Mouse (Mus musculus) liver, embryonic 11.5 days (tissue): Measurements from ENCODE around the gene Ski. TPM values are rescaled to one million over a fixed set of nuclear protein-coding genes. Genes with fewer than 3 reads are reported as not detected.

Source experiments
- ATAC-seq: fragments of 200-750 bp; cut with Nextera tagmentation; replicated peaks from 2 replicates; pipeline ENCODE4 v1.8.0; 2017; ENCODE audit warnings: moderate number of reproducible peaks, mild to moderate bottlenecking, moderate TSS enrichment, moderate library complexity; ENCODE audit not compliant: low FRiP score
- DNase-seq: peaks from one replicate; pipeline ENCODE4 v3.0.0-alpha.2; 2017; ENCODE audit warnings: low spot score
- H3K27ac ChIP-seq: fragments of 300-500 bp; sonication (generic); 2 replicates; pipeline ENCODE4 v1.5.1; 2014; ENCODE audit warnings: mild to moderate bottlenecking, low read depth, low read length, control low read depth
- H3K27me3 ChIP-seq: fragments of 300-500 bp; sonication (generic); replicated peaks from 2 replicates; pipeline ENCODE4 v1.6.1; 2014; ENCODE audit warnings: low read length, mixed read lengths; ENCODE audit not compliant: control insufficient read depth, insufficient read depth
- H3K36me3 ChIP-seq: fragments of 300-500 bp; sonication (generic); 2 replicates; pipeline ENCODE4 v1.6.1; 2014; ENCODE audit warnings: mild to moderate bottlenecking, low read length, moderate library complexity, mixed read lengths; ENCODE audit not compliant: control insufficient read depth, insufficient read depth
- H3K4me1 ChIP-seq: fragments of 300-500 bp; sonication (generic); replicated peaks from 2 replicates; pipeline ENCODE4 v1.6.1; 2014; ENCODE audit warnings: low read length, mixed read lengths; ENCODE audit not compliant: control insufficient read depth, insufficient read depth
- H3K4me2 ChIP-seq: fragments of 300-500 bp; sonication (generic); 2 replicates; pipeline ENCODE4 v1.6.1; 2014; ENCODE audit warnings: mild to moderate bottlenecking, control low read depth, moderate library complexity
- H3K4me3 ChIP-seq: fragments of 300-500 bp; sonication (generic); 2 replicates; pipeline ENCODE4 v1.5.1; 2014; ENCODE audit warnings: low read depth, low read length, control low read depth
- H3K9ac ChIP-seq: fragments of 300-500 bp; sonication (generic); 2 replicates; pipeline ENCODE4 v1.6.1; 2014; ENCODE audit warnings: low read depth, low read length, control low read depth
- H3K9me3 ChIP-seq: fragments of 300-500 bp; sonication (generic); 2 replicates; pipeline ENCODE4 v1.6.1; 2016; ENCODE audit warnings: low read length, inconsistent platforms, mixed read lengths; ENCODE audit not compliant: control insufficient read depth
- WGBS: fragments of 180-500 bp; shearing (Covaris S2); extraction: QIAGEN DNeasy Blood & Tissue Kit; methylation state at CpG from one replicate; pipeline ENCODE4 v1.1.7; 2014; 5-methylcytosine and 5-hydroxymethylcytosine counted together
- polyA plus RNA-seq: library from polyadenylated mRNA; unstranded; fragments of >200 nt; fragmentation: Nextera tagmentation; extraction: Ambion mirVana; gene quantifications from 2 replicates; pipeline ENCODE4 v1.2.1, GENCODE M21; 2014

Gene Ski
- polyA plus RNA-seq, 1 experiment from 2014 or later, result 9.8 TPM

DNA sequence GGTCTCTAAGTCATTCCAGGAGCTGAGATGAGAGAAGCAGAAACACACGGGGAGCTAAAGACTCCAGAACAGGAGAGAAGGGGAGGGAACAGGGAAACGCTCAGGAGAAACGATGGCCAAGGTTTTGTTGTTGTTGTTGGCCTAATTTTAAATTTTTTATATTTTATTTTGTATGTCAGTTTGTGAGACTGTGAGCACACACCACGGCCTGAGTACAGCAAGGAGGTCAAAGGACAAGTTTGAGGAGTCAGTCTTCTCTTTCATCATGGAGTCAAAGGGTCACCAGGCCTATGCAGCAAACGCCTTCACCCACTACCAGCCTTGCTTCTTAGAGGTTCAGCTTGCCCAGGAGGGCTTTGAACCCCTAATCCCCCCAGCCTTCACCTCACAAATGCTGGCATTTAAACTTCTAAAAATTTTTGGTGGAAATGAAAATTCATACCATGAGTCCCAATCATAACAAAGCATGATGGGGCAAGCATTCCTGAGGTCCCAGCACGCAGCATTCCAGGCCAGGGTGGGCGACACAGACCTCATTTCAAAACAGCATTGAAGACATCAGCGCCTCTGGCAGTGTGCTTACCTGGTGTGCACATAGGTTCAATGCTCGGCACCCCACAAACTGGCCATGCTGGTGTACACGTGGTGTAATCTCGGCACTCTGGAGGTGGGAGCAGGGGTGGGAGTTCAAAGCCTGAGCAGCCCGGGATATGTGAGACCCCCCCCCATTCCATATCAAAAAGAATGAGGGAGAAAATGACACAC lies 82.9 kb downstream of the Ski start:
- WGBS, result 77% methylated on average over 12 of the region's 12 CpGs
- H3K4me1 ChIP-seq, result peaks cover 10% of the 10 kb centered on the region
- no peaks in the 10 kb centered on the region for H3K36me3 ChIP-seq
- H3K4me2 ChIP-seq, result no peak overlapping the region
- H3K9me3 ChIP-seq, result no peaks in the 10 kb centered on the region
- no peak overlapping the region for H3K9ac ChIP-seq
- no peak overlapping the region for H3K27ac ChIP-seq
- no peaks in the 10 kb centered on the region for H3K27me3 ChIP-seq
- no peak for DNase-seq
- no peak overlapping the region for H3K4me3 ChIP-seq
- ATAC-seq, result no peak

GRCm38 (mm10) chr4:155138451-155138850 lies 83.9 kb downstream of the Ski start:
- DNase-seq (no peak), ATAC-seq (no peak)
- no peaks in the 10 kb centered on the region for H3K36me3 ChIP-seq
- 81% methylated on average over 8 of the region's 8 CpGs for WGBS
- no peak overlapping the region for H3K9ac ChIP-seq
- H3K4me1 ChIP-seq, result peaks cover 14% of the 10 kb centered on the region
- no peak overlapping the region for H3K4me2 ChIP-seq
- no peak overlapping the region for H3K27ac ChIP-seq
- H3K4me3 ChIP-seq, result no peak overlapping the region
- H3K9me3 ChIP-seq, result no peaks in the 10 kb centered on the region
- H3K27me3 ChIP-seq, result no peaks in the 10 kb centered on the region

DNA sequence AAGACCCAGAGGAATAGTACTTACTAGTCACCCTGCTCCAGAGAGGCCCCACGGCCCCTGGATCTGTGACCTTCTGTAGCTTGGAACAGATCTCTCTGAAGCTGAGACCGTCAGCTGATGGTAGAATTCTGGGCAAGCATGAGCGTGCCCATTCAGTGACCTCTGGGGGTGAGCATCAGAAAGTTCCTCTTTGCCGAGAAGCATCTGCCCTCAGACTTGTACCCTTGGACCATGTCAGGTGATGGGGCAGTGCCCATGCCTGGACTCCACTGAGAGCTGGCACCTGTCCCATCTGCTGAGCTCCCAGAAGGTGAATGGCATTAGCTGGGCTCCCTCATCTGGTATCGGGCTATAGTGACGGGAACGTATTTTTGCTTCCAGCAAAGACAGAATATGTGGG lies 84.5 kb downstream of the Ski start:
- H3K4me3 ChIP-seq, result no peak overlapping the region
- ATAC-seq (no peak), DNase-seq (no peak)
- no peak overlapping the region for H3K9ac ChIP-seq
- peaks cover 14% of the 10 kb centered on the region for H3K4me1 ChIP-seq
- 90% methylated on average over 7 of the region's 7 CpGs for WGBS
- H3K4me2 ChIP-seq, result no peak overlapping the region
- H3K36me3 ChIP-seq, result no peaks in the 10 kb centered on the region
- no peaks in the 10 kb centered on the region for H3K27me3 ChIP-seq
- H3K27ac ChIP-seq, result no peak overlapping the region
- H3K9me3 ChIP-seq, result no peaks in the 10 kb centered on the region

DNA sequence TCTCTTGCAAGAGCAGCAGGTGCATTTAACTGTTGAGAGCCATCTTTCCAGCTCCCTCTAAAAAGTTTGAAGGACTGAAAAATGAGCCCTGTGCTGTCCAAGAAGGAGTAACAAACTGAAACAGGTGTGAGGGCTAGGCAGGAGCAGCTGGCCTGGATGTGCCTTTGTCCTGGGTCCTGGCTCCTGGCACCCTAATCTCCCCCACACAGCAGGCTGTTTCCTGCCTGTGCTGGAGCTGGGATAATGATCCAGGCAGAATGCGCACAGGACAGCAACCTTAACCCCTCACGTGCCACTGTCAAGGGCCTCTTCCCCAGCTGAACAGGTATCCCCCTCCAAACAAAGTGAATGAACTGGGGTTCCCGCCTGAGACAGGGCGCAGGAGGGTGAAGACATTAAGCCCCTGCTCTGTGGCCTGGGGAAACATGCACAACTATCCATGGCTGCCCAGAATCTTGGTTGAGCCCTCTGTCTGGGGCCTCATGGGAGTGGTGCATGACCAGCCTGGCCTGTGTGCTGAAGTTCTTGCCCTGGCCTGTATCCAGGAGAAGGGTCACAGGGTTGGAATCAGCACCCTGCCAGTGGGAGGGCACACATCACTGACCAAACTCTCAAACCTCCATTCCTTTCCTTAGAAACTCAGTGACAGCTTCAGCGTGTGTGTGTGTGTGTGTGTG lies 86.3 kb downstream of the Ski start:
- 52% methylated on average over 5 of the region's 5 CpGs for WGBS
- H3K4me1 ChIP-seq, result peaks cover 14% of the 10 kb centered on the region
- no peaks in the 10 kb centered on the region for H3K27me3 ChIP-seq
- H3K9ac ChIP-seq, result no peak overlapping the region
- H3K9me3 ChIP-seq, result no peaks in the 10 kb centered on the region
- H3K27ac ChIP-seq, result no peak overlapping the region
- no peak overlapping the region for H3K4me3 ChIP-seq
- H3K4me2 ChIP-seq, result no peak overlapping the region
- H3K36me3 ChIP-seq, result no peaks in the 10 kb centered on the region
- ATAC-seq (no peak), DNase-seq (no peak)

DNA sequence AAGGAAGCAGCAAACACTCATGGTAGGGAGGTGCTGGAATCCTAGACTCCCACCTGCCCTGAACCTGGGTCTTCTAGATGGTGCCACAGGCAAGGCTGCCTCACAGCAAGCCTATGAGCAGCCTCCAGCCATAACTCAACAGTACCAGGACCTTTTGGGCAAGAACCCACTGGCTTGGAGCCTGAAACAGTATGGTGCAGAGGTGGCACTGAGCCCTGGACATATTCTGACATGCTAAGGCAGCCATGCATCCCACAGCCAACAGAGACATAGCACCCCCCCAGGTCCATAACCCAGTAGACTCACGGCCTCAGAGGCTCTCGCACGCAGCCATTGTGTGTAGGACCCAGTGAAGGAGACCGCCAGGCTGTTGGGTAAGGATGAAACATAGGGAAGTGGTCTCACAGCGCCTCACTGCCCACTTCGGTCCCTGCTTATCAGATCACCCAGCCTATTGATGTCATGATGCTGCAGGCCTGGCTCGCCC lies 87.7 kb downstream of the Ski start:
- ATAC-seq (no peak), DNase-seq (no peak)
- no peak overlapping the region for H3K4me3 ChIP-seq
- no peak overlapping the region for H3K4me2 ChIP-seq
- peaks cover 14% of the 10 kb centered on the region for H3K4me1 ChIP-seq
- H3K27me3 ChIP-seq, result no peaks in the 10 kb centered on the region
- 67% methylated on average over 7 of the region's 7 CpGs for WGBS
- H3K9ac ChIP-seq, result no peak overlapping the region
- H3K27ac ChIP-seq, result no peak overlapping the region
- no peaks in the 10 kb centered on the region for H3K36me3 ChIP-seq
- no peaks in the 10 kb centered on the region for H3K9me3 ChIP-seq

DNA sequence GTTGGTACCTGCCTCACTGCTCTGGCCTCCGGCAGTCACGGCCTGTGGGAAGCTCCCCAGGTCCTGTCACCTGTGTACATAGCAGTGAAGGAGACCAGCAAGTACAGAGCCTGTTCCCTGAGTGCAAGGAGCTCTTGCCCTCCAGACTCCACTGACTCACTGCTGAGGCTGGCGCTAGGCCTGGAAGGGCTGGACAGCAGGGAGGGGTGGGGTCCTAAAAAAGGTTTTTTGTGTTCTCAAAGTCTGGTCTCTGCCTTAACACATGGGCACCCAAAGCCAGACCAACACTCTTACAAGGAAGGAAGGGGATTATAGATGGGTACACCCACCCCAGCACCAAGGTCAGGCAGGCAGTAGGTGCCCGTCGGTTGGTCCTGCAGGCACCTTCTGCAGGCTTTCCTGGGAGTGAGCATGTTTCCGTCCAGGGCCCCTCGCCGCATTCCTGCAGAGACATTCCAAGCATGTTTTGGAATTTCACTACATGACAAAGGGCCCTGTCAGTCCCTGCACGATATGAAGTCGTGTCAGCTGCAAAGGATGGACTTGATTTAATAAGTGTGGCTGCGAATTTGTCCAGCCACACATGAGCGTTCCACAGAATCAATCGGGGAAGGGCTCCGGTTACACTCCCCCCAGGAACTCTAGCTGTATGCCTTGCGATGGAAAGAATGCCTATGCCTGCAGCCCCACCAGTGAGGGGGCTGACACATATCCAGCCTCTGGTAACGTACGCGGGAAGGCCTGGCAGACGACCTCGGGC lies 88.6 kb downstream of the Ski start:
- Histone ChIP-seq H3K27ac (no peak overlapping the region), H3K27me3 (no peaks in the 10 kb centered on the region), H3K36me3 (no peaks in the 10 kb centered on the region), H3K9ac (no peak overlapping the region), H3K9me3 (no peaks in the 10 kb centered on the region), H3K4me3 (no peak overlapping the region), H3K4me2 (no peak overlapping the region), H3K4me1 (peaks cover 14% of the 10 kb centered on the region)
- no peak for ATAC-seq
- DNase-seq, result no peak
- 58% methylated on average over 20 of the region's 20 CpGs for WGBS

DNA sequence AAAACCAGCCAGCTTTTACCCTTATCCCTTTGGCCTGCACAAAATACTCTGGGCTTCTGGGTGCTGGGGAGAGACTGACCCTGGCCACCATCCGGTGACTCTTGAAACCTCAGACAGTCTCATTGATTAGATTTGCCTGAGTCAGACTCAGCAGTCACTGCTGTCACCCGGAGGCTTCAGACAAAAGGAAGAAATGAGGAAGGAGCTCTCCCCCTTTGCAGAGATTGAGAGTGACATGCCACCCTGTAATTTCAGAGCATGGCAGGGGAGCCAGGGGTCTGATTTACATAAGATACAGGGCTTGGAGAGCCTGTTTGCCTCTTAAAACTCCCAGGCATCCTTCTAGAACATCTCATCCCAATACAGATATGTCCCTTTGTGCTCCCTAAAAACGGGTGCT lies 89.2 kb downstream of the Ski start:
- DNase-seq, result no peak
- no peaks in the 10 kb centered on the region for H3K27me3 ChIP-seq
- H3K4me2 ChIP-seq, result no peak overlapping the region
- H3K27ac ChIP-seq, result no peak overlapping the region
- ATAC-seq, result no peak
- no peak overlapping the region for H3K9ac ChIP-seq
- WGBS, result 27% methylated on average over 3 of the region's 3 CpGs
- no peak overlapping the region for H3K4me3 ChIP-seq
- peaks cover 14% of the 10 kb centered on the region for H3K4me1 ChIP-seq
- no peaks in the 10 kb centered on the region for H3K36me3 ChIP-seq
- no peaks in the 10 kb centered on the region for H3K9me3 ChIP-seq

DNA sequence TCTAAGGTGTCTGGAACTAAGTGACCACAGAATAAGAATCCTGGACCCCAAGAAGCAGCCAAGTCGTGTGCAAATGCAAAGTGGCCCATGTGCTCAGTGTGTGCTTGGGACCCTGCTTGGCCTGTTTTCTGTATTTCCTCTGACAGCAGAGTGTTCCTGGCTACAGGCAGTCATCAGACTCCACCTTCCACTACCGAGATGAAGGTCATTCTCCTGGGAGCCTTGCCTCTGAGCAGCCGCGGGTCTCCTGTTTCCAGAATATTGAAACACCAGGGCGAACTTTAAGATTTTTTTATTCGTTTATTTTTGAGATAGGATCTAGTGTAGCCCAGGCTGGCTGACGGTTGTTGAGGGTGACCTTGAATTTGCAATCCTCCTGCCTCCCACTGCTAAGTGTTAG lies 91.8 kb downstream of the Ski start:
- Histone ChIP-seq H3K4me1 (peaks cover 9% of the 10 kb centered on the region), H3K4me2 (no peak overlapping the region), H3K9me3 (no peaks in the 10 kb centered on the region), H3K4me3 (no peak overlapping the region), H3K9ac (no peak overlapping the region), H3K27ac (no peak overlapping the region), H3K36me3 (no peaks in the 10 kb centered on the region), H3K27me3 (no peaks in the 10 kb centered on the region)
- 69% methylated on average over 7 of the region's 7 CpGs for WGBS
- no peak for DNase-seq
- no peak for ATAC-seq
